Mouse (Mus musculus) hindbrain, postnatal 0 days (tissue): ENCODE measurements around the gene Zfp2. TPM values are rescaled to one million over a fixed set of nuclear protein-coding genes. Genes with fewer than 3 reads are reported as not detected.

Source experiments
- ATAC-seq: fragments of 200-750 bp; cut with Nextera tagmentation; 2 replicates; pipeline ENCODE4 v1.8.0; 2017; ENCODE audit warnings: mild to moderate bottlenecking, moderate TSS enrichment, moderate library complexity
- DNase-seq: peaks from one replicate; pipeline ENCODE4 v3.0.0-alpha.2; 2015; ENCODE audit warnings: low spot score
- H3K27ac ChIP-seq: fragments of 300-500 bp; sonication (generic); 2 replicates; pipeline ENCODE4 v1.5.1; 2014; ENCODE audit warnings: mild to moderate bottlenecking
- H3K27me3 ChIP-seq: fragments of 300-500 bp; sonication (generic); 2 replicates; pipeline ENCODE4 v1.6.1; 2014; ENCODE audit warnings: low read length, mixed read lengths; ENCODE audit not compliant: insufficient read depth
- H3K36me3 ChIP-seq: fragments of 300-500 bp; sonication (generic); 2 replicates; pipeline ENCODE4 v1.6.1; 2014; ENCODE audit warnings: low read length, mixed read lengths; ENCODE audit not compliant: insufficient read depth
- H3K4me1 ChIP-seq: fragments of 300-500 bp; sonication (generic); 2 replicates; pipeline ENCODE4 v1.6.1; 2014; ENCODE audit warnings: antibody characterized with exemption, low read length, mixed read lengths; ENCODE audit not compliant: insufficient read depth
- H3K4me2 ChIP-seq: fragments of 300-500 bp; sonication (generic); 2 replicates; pipeline ENCODE4 v1.6.1; 2014; ENCODE audit warnings: low read depth, mild to moderate bottlenecking, low read length, moderate library complexity, mixed read lengths
- H3K4me3 ChIP-seq: fragments of 300-500 bp; sonication (generic); 2 replicates; pipeline ENCODE4 v1.5.1; 2014; ENCODE audit warnings: low read length
- H3K9ac ChIP-seq: fragments of 300-500 bp; sonication (generic); replicated peaks from 2 replicates; pipeline ENCODE4 v1.6.1; 2014; ENCODE audit warnings: mild to moderate bottlenecking, low read length, moderate library complexity, mixed read lengths
- H3K9me3 ChIP-seq: fragments of 300-500 bp; sonication (generic); 2 replicates; pipeline ENCODE4 v1.6.1; 2016; ENCODE audit warnings: low read length, mixed read lengths
- CTCF ChIP-seq: IDR thresholded peaks from 2 replicates; pipeline ENCODE4 v1.5.1; 2016; ENCODE audit warnings: antibody characterized with exemption, control low read depth, low read depth
- WGBS: fragments of 180-500 bp; shearing (Covaris S2); extraction: QIAGEN DNeasy Blood & Tissue Kit; methylation state at CpG from one replicate; pipeline ENCODE4 v1.1.7; 2014; 5-methylcytosine and 5-hydroxymethylcytosine counted together
- polyA plus RNA-seq: library from polyadenylated mRNA; unstranded; fragments of >200 nt; fragmentation: Nextera tagmentation; extraction: Ambion mirVana; gene quantifications from 2 replicates; pipeline ENCODE4 v1.2.1, GENCODE M21; 2015
- total RNA-seq: library from RNA; depleted of rRNA; stranded (reverse); fragments of >200 nt; gene quantifications from 2 replicates; pipeline ENCODE4 v1.2.3, GENCODE M21; 2014

Zfp2 gene
- total and polyA plus RNA-seq, 2 experiments from 2014 or later, result 24.3 to 29.2 TPM

DNA sequence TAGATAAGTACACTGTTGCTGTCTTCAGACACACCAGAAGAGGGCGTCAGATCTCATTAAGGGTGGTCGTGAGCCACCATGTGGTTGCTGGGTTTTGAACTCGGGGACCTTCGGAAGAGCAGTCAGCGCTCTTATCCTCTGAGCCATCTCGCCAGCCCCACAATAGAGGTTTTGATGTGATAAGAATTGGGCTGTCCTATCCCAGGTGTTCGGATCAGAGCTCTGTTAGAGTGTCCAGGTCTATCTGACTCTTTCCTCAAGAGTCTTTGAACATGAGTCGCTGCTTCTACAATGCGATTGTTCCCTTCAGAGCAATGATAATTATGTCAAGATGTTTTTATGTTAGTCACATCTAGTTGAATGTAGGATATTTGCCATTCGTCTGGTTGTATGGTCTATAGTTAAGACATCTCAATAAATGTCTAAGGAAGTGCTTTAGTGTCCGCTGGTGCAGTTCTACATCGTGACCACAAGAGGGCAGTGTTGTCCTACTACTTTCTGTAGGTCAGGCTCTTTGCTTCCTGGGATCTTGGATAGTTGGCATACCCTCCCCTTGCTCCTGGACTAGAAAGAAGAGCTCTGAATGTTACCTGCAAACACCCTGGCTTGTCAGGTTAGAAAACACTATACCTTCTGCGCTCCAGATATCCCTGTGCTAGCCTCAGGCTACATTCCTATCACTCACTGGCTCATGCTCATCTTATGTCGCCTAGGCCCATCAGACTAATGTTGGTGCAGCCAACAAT, 23.8 kb upstream of the Zfp2 start:
- no peak overlapping the region for H3K27ac ChIP-seq
- H3K36me3 ChIP-seq, result no peaks in the 10 kb centered on the region
- H3K4me3 ChIP-seq, result no peak overlapping the region
- H3K27me3 ChIP-seq, result no peaks in the 10 kb centered on the region
- H3K9ac ChIP-seq, result no peak overlapping the region
- DNase-seq (peak; percentile 90), ATAC-seq (peak; percentile 74)
- H3K9me3 ChIP-seq, result no peaks in the 10 kb centered on the region
- TF ChIP-seq CTCF, result peak; percentile 98
- H3K4me1 ChIP-seq, result no peaks in the 10 kb centered on the region
- 37% methylated on average over 14 of the region's 14 CpGs for WGBS
- no peak overlapping the region for H3K4me2 ChIP-seq

DNA sequence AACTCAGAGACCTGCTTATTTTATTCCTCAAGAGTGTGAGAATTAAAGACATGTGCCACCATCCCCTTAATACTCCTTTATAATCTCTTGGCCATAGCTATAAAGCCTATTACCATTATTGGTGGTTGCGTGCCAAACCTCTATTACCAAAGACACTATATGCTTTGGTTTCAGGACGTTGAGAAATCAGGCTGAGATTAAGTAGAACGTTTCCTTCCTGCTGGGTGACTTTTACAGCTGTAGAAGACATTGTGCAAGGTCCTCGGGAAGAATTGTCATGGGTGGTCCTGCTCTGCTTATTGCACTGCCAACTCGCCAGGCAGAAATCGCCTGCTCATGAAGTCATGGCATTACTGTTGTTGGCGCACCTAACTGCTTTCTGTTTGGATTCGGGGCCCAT, 22.5 kb upstream of the Zfp2 start:
- WGBS, result 79% methylated on average over 8 of the region's 8 CpGs
- DNase-seq, result no peak
- no peak for ATAC-seq

DNA sequence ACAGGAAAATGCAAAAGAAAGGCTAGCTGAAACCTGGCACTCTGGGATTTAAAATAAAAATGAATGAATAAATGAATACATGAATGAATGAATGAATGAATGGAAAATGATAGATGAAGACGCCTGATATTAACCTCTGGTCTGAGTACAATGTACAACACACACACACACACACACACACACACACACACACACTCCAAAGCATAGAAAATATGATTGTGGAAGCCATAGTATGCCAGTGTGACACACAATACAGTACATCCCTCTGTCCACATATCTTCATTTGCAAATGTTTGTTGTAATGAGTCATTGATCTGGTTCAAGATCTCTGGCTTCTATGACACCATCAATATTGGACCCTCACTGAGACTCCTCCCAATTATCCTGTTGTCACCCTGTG, 16.1 kb upstream of the Zfp2 start:
- Histone ChIP-seq H3K4me3 (no peak overlapping the region; the same call in 1 of the 2 replicates), H3K27me3 (no peaks in the 10 kb centered on the region), H3K4me1 (peaks cover 3% of the 10 kb centered on the region; the same call in 1 of the 2 replicates), H3K9ac (no peak overlapping the region), H3K4me2 (peak overlapping the region; percentile 96), H3K27ac (peak overlapping the region; percentile 84; the same call in 1 of the 2 replicates), H3K9me3 (no peaks in the 10 kb centered on the region), H3K36me3 (no peaks in the 10 kb centered on the region)
- ATAC-seq (no peak), DNase-seq (no peak)
- 78% methylated on average over 1 of the region's 1 CpGs for WGBS
- TF ChIP-seq CTCF, result no peak

More for the DNA sequence above, 22.5 kb upstream of the Zfp2 start:
- Histone ChIP-seq H3K27me3 (no peaks in the 10 kb centered on the region), H3K4me1 (no peaks in the 10 kb centered on the region), H3K4me2 (no peak overlapping the region), H3K36me3 (no peaks in the 10 kb centered on the region), H3K9ac (no peak overlapping the region), H3K4me3 (no peak overlapping the region), H3K27ac (no peak overlapping the region), H3K9me3 (no peaks in the 10 kb centered on the region)
- no peak for TF ChIP-seq CTCF

DNA sequence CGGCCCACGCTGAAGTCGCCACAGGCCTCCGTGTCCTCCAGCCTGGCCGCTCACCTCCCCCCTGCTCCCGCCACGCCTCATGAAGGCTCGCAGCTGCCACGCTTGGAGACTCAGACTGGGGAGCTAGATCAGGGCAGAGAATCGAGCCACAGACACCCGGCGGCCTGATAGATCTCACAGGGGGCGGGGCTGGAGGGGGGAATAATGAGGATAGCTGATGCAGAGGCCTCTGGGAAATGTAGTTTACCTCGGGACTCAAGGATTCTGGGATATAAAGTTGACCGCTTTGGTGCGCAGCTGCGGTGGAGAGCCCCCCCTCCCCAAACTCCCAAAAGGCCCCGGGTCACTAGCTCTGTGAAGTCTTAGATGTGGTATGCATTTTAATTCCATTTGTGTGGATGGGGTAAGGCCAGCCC, 15.5 kb upstream of the Zfp2 start, which contains the start of gene Zfp354b:
Gene Zfp354b (minus strand): TSS at position 183 of the 416 bp plus-strand sequence.
- ATAC-seq, result peak; percentile 96
- no peaks in the 10 kb centered on the region for H3K36me3 ChIP-seq
- H3K4me2 ChIP-seq, result peak within 1 kb of the TSS; percentile 96
- H3K4me3 ChIP-seq, result peak within 1 kb of the TSS; percentile 70
- H3K27ac ChIP-seq, result peak within 1 kb of the TSS; percentile 84
- peak within 1 kb of the TSS; percentile 69 for H3K9ac ChIP-seq
- no peaks in the 10 kb centered on the region for H3K27me3 ChIP-seq
- peaks cover 3% of the 10 kb centered on the region; the same call in 1 of the 2 replicates for H3K4me1 ChIP-seq
- TF ChIP-seq CTCF, result 0 out of 2 replicates have a peak, but pooled peaks have one; percentile 1
- H3K9me3 ChIP-seq, result no peaks in the 10 kb centered on the region
- DNase-seq, result peak; percentile 96
- WGBS, result 2% methylated on average over 18 of the region's 18 CpGs

DNA sequence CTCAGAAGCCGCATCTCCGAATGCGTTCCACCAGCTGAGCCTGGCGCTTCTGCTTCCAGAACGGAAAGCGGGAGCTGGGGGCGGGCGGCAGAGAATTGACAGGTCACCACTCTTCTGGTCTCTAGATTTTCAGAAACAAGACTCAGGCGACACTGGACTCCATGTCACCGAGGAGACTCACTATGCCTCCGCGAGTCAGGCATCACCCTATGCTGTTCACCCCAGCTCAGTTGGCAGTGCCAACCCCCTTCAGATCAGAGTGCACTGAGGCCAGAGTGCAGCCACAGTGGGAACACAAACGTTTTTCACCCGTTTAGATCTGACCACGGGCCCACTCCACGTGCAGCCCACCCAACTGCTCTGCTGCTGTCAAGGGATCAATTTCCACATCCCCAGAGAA, 15.1 kb upstream of the Zfp2 start:
- no peaks in the 10 kb centered on the region for H3K9me3 ChIP-seq
- WGBS, result 0% methylated on average over 16 of the region's 16 CpGs
- peak overlapping the region; percentile 69 for H3K9ac ChIP-seq
- DNase-seq (peak; percentile 38), ATAC-seq (peak; percentile 63)
- H3K27ac ChIP-seq, result peak overlapping the region; percentile 84
- no peak for TF ChIP-seq CTCF
- peak overlapping the region; percentile 96 for H3K4me2 ChIP-seq
- H3K4me1 ChIP-seq, result peaks cover 3% of the 10 kb centered on the region; the same call in 1 of the 2 replicates
- H3K4me3 ChIP-seq, result peak overlapping the region; percentile 70
- no peaks in the 10 kb centered on the region for H3K27me3 ChIP-seq
- no peaks in the 10 kb centered on the region for H3K36me3 ChIP-seq

DNA sequence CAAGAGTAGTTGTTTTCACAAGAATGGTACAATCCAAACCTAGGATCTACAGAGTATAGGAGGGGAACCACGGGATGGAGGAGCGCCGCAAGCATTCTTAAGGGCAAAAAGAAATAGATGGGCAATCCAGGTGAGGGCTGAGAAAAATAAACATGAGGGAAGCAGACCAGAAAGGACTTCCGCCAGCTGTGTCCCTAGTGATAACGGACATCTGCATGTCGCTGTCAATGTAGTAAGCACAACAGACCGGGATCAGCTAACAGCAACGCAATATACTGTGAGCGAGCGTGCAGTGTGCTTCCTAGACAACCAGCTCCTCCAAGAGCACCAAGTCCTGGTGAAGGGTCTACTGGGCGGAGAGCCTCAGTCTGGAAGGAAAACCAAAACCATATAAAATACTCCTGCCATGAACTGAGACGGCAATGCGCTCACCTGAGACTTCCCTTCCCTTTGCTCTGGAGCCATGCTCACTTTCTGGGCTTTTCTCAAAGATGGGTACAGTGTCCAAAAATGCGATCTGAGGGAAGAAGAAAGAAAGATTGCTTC, 14.6 kb upstream of the Zfp2 start:
- H3K27me3 ChIP-seq, result no peaks in the 10 kb centered on the region
- ATAC-seq (no peak), DNase-seq (peak; percentile 39)
- peak overlapping the region; percentile 70 for H3K4me3 ChIP-seq
- 23% methylated on average over 14 of the region's 14 CpGs for WGBS
- H3K4me2 ChIP-seq, result peak overlapping the region; percentile 96
- no peaks in the 10 kb centered on the region for H3K9me3 ChIP-seq
- no peaks in the 10 kb centered on the region for H3K36me3 ChIP-seq
- H3K27ac ChIP-seq, result peak overlapping the region; percentile 84
- TF ChIP-seq CTCF, result no peak
- peak overlapping the region; percentile 69 for H3K9ac ChIP-seq
- H3K4me1 ChIP-seq, result peaks cover 3% of the 10 kb centered on the region; the same call in 1 of the 2 replicates

DNA sequence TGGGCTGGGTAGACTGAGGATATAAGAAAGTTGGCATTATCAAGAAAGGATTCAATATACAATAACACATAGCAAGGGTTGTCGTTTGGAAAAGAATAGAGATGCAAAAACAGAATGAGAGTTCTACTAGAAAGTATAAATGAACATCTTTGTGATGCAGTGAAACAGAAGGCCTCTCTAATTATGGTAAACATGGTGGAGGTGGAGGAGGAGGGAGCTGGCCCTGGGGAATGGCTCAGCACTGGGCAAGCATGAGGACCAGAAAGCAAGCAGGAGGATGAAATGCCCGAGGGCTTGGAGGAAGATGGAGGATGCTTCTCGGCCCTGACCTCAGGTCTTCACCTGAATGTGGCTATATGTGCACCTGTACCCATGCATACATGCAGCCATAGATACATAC, 1.5 kb downstream of the Zfp2 start:
- TF ChIP-seq CTCF, result no peak
- no peaks in the 10 kb centered on the region for H3K27me3 ChIP-seq
- H3K9ac ChIP-seq, result no peak overlapping the region
- DNase-seq, result no peak
- 95% methylated on average over 3 of the region's 3 CpGs for WGBS
- H3K4me3 ChIP-seq, result no peak overlapping the region
- H3K4me1 ChIP-seq, result peaks cover 4% of the 10 kb centered on the region; the same call in 1 of the 2 replicates
- peak overlapping the region; percentile 64 for H3K4me2 ChIP-seq
- peaks cover 7% of the 10 kb centered on the region; the same call in 1 of the 2 replicates for H3K9me3 ChIP-seq
- peaks cover 28% of the 10 kb centered on the region for H3K36me3 ChIP-seq
- no peak for ATAC-seq
- no peak overlapping the region for H3K27ac ChIP-seq
